Mouse (Mus musculus) liver, adult 2 months (tissue): ENCODE measurements around the gene Mettl7a3.

Experiments used
- CTCF ChIP-seq: fragments of 200-500 bp; IDR thresholded peaks from 2 replicates; pipeline ENCODE4 v1.5.1; 2011; ENCODE audit warnings: low read depth, low read length, control low read depth
- POLR2A ChIP-seq: fragments of 200-500 bp; IDR thresholded peaks from 2 replicates; pipeline ENCODE4 v1.6.1; 2011; ENCODE audit warnings: low read length, control low read depth; ENCODE audit not compliant: insufficient read depth; ENCODE audit errors: extremely low read depth

DNA sequence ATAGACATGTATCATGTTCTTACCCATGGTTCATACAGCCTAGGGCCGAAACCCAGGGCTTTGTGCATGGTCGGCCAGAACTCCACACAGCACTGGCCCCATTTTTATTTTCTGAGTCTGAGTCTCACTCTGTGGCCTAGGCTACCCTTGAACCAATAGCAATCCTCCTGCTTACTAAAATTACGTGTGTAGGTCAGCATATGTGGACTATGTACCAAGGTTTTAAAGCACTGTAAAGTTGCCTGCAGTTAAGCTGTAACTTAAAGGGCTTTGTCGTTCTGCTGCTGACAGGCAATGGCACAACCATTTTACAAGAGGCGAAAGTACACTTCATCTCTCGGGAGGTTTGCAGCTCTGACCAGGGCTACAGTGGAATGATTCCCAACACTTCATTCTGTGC, 45.7 kb upstream of the Mettl7a3 start:
- TF ChIP-seq POLR2A (no peak), CTCF (no peak)
